Mouse (Mus musculus) limb, embryonic 12.5 days (tissue): ENCODE results near the gene Pcid2. TPM values are rescaled to one million over a fixed set of nuclear protein-coding genes. Genes with fewer than 3 reads are reported as not detected.
"Not testable (repeated sequence)": the region's sequence is repeated elsewhere in the genome, so short reads cannot be mapped to it uniquely, and the experiment has no call there.

Source experiments
- ATAC-seq: fragments of 200-750 bp; cut with Nextera tagmentation; 2 replicates; pipeline ENCODE4 v1.8.0; 2017; ENCODE audit warnings: low read depth, moderate TSS enrichment; ENCODE audit not compliant: insufficient number of reproducible peaks, insufficient read depth, low FRiP score, low TSS enrichment
- H3K27ac ChIP-seq: fragments of 300-500 bp; sonication (generic); 2 replicates; pipeline ENCODE4 v1.5.1; 2016; ENCODE audit warnings: mild to moderate bottlenecking, moderate library complexity
- H3K27me3 ChIP-seq: fragments of 300-500 bp; sonication (generic); 2 replicates; pipeline ENCODE4 v1.6.1; 2016; ENCODE audit warnings: mild to moderate bottlenecking, moderate library complexity
- H3K36me3 ChIP-seq: fragments of 300-500 bp; sonication (generic); 2 replicates; pipeline ENCODE4 v1.6.1; 2016; ENCODE audit warnings: mild to moderate bottlenecking, moderate library complexity
- H3K4me1 ChIP-seq: fragments of 300-500 bp; sonication (generic); replicated peaks from 2 replicates; pipeline ENCODE4 v1.6.1; 2016
- H3K4me2 ChIP-seq: fragments of 300-500 bp; sonication (generic); 2 replicates; pipeline ENCODE4 v1.6.1; 2016; ENCODE audit warnings: mild to moderate bottlenecking, moderate library complexity
- H3K4me3 ChIP-seq: fragments of 300-500 bp; sonication (generic); replicated peaks from 2 replicates; pipeline ENCODE4 v1.5.1; 2016; ENCODE audit warnings: mild to moderate bottlenecking
- H3K9ac ChIP-seq: fragments of 300-500 bp; sonication (generic); replicated peaks from 2 replicates; pipeline ENCODE4 v1.6.1; 2016; ENCODE audit warnings: mild to moderate bottlenecking, moderate library complexity
- H3K9me3 ChIP-seq: fragments of 300-500 bp; sonication (generic); 2 replicates; pipeline ENCODE4 v1.6.1; 2016; ENCODE audit warnings: mild to moderate bottlenecking, moderate library complexity
- WGBS: fragments of 180-500 bp; shearing (Covaris S2); methylation state at CpG from one replicate; pipeline ENCODE4 v1.1.7; 2016; 5-methylcytosine and 5-hydroxymethylcytosine counted together
- polyA plus RNA-seq: library from polyadenylated mRNA; unstranded; fragments of >200 nt; fragmentation: Nextera tagmentation; extraction: Ambion mirVana; gene quantifications from 2 replicates; pipeline ENCODE4 v1.2.1, GENCODE M21; 2016

The Pcid2 gene
- polyA plus RNA-seq, 1 experiment from 2014 or later = 54.1 TPM

- not testable (repeated sequence) for ATAC-seq, H3K4me3 ChIP-seq, H3K9ac ChIP-seq, H3K4me2 ChIP-seq, H3K4me1 ChIP-seq, H3K27me3 ChIP-seq, H3K27ac ChIP-seq, H3K9me3 ChIP-seq
- H3K36me3 ChIP-seq = peaks cover 81% of the 10 kb centered on the region
- WGBS = 95% methylated on average over 1 of the region's 1 CpGs
Observed at GRCm38 (mm10) chr8:13075579-13075978, 29.7 kb downstream of the Pcid2 start.

- no peak overlapping the region for H3K4me2 ChIP-seq
- no peak for ATAC-seq
- H3K27me3 ChIP-seq = no peaks in the 10 kb centered on the region
- H3K4me3 ChIP-seq = no peak overlapping the region
- 95% methylated on average over 8 of the region's 8 CpGs for WGBS
- peaks cover 75% of the 10 kb centered on the region for H3K36me3 ChIP-seq
- H3K9ac ChIP-seq = no peak overlapping the region
- H3K27ac ChIP-seq = no peak overlapping the region
- H3K4me1 ChIP-seq = no peaks in the 10 kb centered on the region
- no peaks in the 10 kb centered on the region for H3K9me3 ChIP-seq
Observed at GRCm38 (mm10) chr8:13075044-13075443, 30.2 kb downstream of the Pcid2 start.

GRCm38 (mm10) chr8:13073255-13073654 lies 32.0 kb downstream of the Pcid2 start:
- WGBS = 89% methylated on average over 11 of the region's 11 CpGs

GRCm38 (mm10) chr8:13063112-13063511 lies 42.1 kb downstream of the Pcid2 start:
- Histone ChIP-seq H3K9ac (no peak overlapping the region), H3K4me3 (no peak overlapping the region), H3K27me3 (no peaks in the 10 kb centered on the region), H3K4me1 (no peaks in the 10 kb centered on the region), H3K9me3 (no peaks in the 10 kb centered on the region), H3K27ac (no peak overlapping the region), H3K4me2 (no peak overlapping the region), H3K36me3 (no peaks in the 10 kb centered on the region)
- 78% methylated on average over 16 of the region's 16 CpGs for WGBS
- ATAC-seq = no peak

More at GRCm38 (mm10) chr8:13073255-13073654, 32.0 kb downstream of the Pcid2 start:
- no peaks in the 10 kb centered on the region for H3K4me1 ChIP-seq
- peaks cover 57% of the 10 kb centered on the region for H3K36me3 ChIP-seq
- no peak overlapping the region for H3K27ac ChIP-seq
- H3K4me2 ChIP-seq = no peak overlapping the region
- no peak overlapping the region for H3K9ac ChIP-seq
- H3K4me3 ChIP-seq = no peak overlapping the region
- no peaks in the 10 kb centered on the region for H3K9me3 ChIP-seq
- no peak for ATAC-seq
- no peaks in the 10 kb centered on the region for H3K27me3 ChIP-seq

- H3K36me3 ChIP-seq = no peaks in the 10 kb centered on the region
- no peaks in the 10 kb centered on the region for H3K9me3 ChIP-seq
- H3K4me1 ChIP-seq = no peaks in the 10 kb centered on the region
- H3K9ac ChIP-seq = no peak within 1 kb of the TSS
- WGBS = 74% methylated on average over 17 of the region's 17 CpGs
- H3K4me3 ChIP-seq = no peak within 1 kb of the TSS
- H3K27me3 ChIP-seq = no peaks in the 10 kb centered on the region
- no peak for ATAC-seq
- no peak within 1 kb of the TSS for H3K4me2 ChIP-seq
- H3K27ac ChIP-seq = no peak within 1 kb of the TSS
Observed at GRCm38 (mm10) chr8:13060441-13061150, 44.7 kb downstream of the Pcid2 start, which contains the start of gene Proz. Gene Proz (plus strand): TSS chr8:13060914.

- no peak overlapping the region for H3K9ac ChIP-seq
- H3K4me1 ChIP-seq = no peaks in the 10 kb centered on the region
- no peak for ATAC-seq
- H3K4me3 ChIP-seq = no peak overlapping the region
- 86% methylated on average over 4 of the region's 4 CpGs for WGBS
- H3K4me2 ChIP-seq = no peak overlapping the region
- no peaks in the 10 kb centered on the region for H3K27me3 ChIP-seq
- no peak overlapping the region for H3K27ac ChIP-seq
- H3K36me3 ChIP-seq = no peaks in the 10 kb centered on the region
- H3K9me3 ChIP-seq = no peaks in the 10 kb centered on the region
Observed at GRCm38 (mm10) chr8:13057351-13057750, 47.9 kb downstream of the Pcid2 start.

GRCm38 (mm10) chr8:13050550-13050949 lies 54.7 kb downstream of the Pcid2 start:
- Histone ChIP-seq H3K4me3 (no peak overlapping the region), H3K9ac (no peak overlapping the region), H3K27ac (no peak overlapping the region), H3K27me3 (no peaks in the 10 kb centered on the region), H3K4me1 (no peaks in the 10 kb centered on the region), H3K9me3 (no peaks in the 10 kb centered on the region), H3K4me2 (no peak overlapping the region), H3K36me3 (no peaks in the 10 kb centered on the region)
- 84% methylated on average over 10 of the region's 10 CpGs for WGBS
- ATAC-seq = no peak

- Histone ChIP-seq H3K27me3 (no peaks in the 10 kb centered on the region), H3K4me3 (no peak overlapping the region), H3K4me1 (no peaks in the 10 kb centered on the region), H3K27ac (no peak overlapping the region), H3K36me3 (no peaks in the 10 kb centered on the region), H3K4me2 (no peak overlapping the region), H3K9me3 (no peaks in the 10 kb centered on the region), H3K9ac (no peak overlapping the region)
- WGBS = 60% methylated on average over 5 of the region's 5 CpGs
- ATAC-seq = no peak
Observed at GRCm38 (mm10) chr8:13047652-13048051, 57.6 kb downstream of the Pcid2 start.

GRCm38 (mm10) chr8:13041459-13041858 lies 63.8 kb downstream of the Pcid2 start:
- Histone ChIP-seq H3K4me1 (peaks cover 10% of the 10 kb centered on the region; the same call in 1 of the 2 replicates), H3K4me3 (no peak overlapping the region), H3K9ac (no peak overlapping the region), H3K27me3 (no peaks in the 10 kb centered on the region), H3K4me2 (no peak overlapping the region), H3K9me3 (no peaks in the 10 kb centered on the region), H3K27ac (no peak overlapping the region), H3K36me3 (no peaks in the 10 kb centered on the region)
- 81% methylated on average over 4 of the region's 4 CpGs for WGBS
- ATAC-seq = no peak

- ATAC-seq = no peak
- no peak overlapping the region for H3K4me2 ChIP-seq
- H3K9me3 ChIP-seq = no peaks in the 10 kb centered on the region
- H3K4me1 ChIP-seq = peaks cover 11% of the 10 kb centered on the region; the same call in 1 of the 2 replicates
- H3K9ac ChIP-seq = no peak overlapping the region
- WGBS = 87% methylated on average over 6 of the region's 6 CpGs
- no peaks in the 10 kb centered on the region for H3K27me3 ChIP-seq
- H3K36me3 ChIP-seq = no peaks in the 10 kb centered on the region
- H3K27ac ChIP-seq = no peak overlapping the region
- H3K4me3 ChIP-seq = no peak overlapping the region
Observed at GRCm38 (mm10) chr8:13039054-13039453, 66.2 kb downstream of the Pcid2 start.

- no peak for ATAC-seq
- Histone ChIP-seq H3K4me3 (no peak overlapping the region), H3K27ac (no peak overlapping the region), H3K4me1 (peaks cover 11% of the 10 kb centered on the region; the same call in 1 of the 2 replicates), H3K4me2 (no peak overlapping the region), H3K9ac (no peak overlapping the region), H3K27me3 (no peaks in the 10 kb centered on the region; the same call in 1 of the 2 replicates), H3K9me3 (no peaks in the 10 kb centered on the region), H3K36me3 (no peaks in the 10 kb centered on the region)
- 42% methylated on average over 5 of the region's 5 CpGs for whole genome bisulfite sequencing
Observed at GRCm38 (mm10) chr8:13037569-13037968, 67.7 kb downstream of the Pcid2 start.

GRCm38 (mm10) chr8:13037015-13037414 lies 68.2 kb downstream of the Pcid2 start, which contains the start of gene F10:
Gene F10 (plus strand): TSS chr8:13037308.
- ATAC-seq = no peak
- Histone ChIP-seq H3K9me3 (no peaks in the 10 kb centered on the region), H3K4me1 (peaks cover 11% of the 10 kb centered on the region; the same call in 1 of the 2 replicates), H3K27me3 (no peaks in the 10 kb centered on the region; the same call in 1 of the 2 replicates), H3K27ac (no peak within 1 kb of the TSS), H3K4me3 (no peak within 1 kb of the TSS), H3K9ac (no peak within 1 kb of the TSS), H3K4me2 (no peak within 1 kb of the TSS), H3K36me3 (no peaks in the 10 kb centered on the region)
- WGBS = 60% methylated on average over 7 of the region's 7 CpGs
